Mouse (Mus musculus): ENCODE results near the gene Ankrd55. TPM values are rescaled to one million over a fixed set of nuclear protein-coding genes. Genes with fewer than 3 reads are reported as not detected.

Ankrd55 gene
- polyA plus RNA-seq, 1 experiment: 0.08 TPM

- H3K4me3 ChIP-seq (ENCODE audit: insufficient read depth, low read depth, low read length): no peak overlapping the region
- peak; percentile 44 for DNase-seq
- no peaks in the 10 kb centered on the region for H3K36me3 ChIP-seq (ENCODE audit: control insufficient read depth, insufficient read depth, low read length)
- 0 out of 2 replicates have a peak overlapping the region, but pooled peaks have one; percentile 1 for H3K27ac ChIP-seq (ENCODE audit: insufficient read depth, low read depth, low read length)
- H3K27me3 ChIP-seq (replicated peaks; ENCODE audit: control insufficient read depth, insufficient read depth, low read length): no peaks in the 10 kb centered on the region
- 74% methylated on average over 3 of the region's 3 CpGs for WGBS
- no peaks in the 10 kb centered on the region for H3K4me1 ChIP-seq (ENCODE audit: control insufficient read depth, insufficient read depth, low read length)
- TF ChIP-seq POLR2A (IDR thresholded peaks at IDR 0.05; ENCODE audit: low read depth, low read length): no peak
- TF ChIP-seq CTCF (conservative IDR thresholded peaks at IDR 0.05; ENCODE audit: insufficient read depth, insufficient read length, low read depth, low read length): no peak
Measured at GRCm38 (mm10) chr13:112404723-112405122, 116.5 kb downstream of the Ankrd55 start.

DNA sequence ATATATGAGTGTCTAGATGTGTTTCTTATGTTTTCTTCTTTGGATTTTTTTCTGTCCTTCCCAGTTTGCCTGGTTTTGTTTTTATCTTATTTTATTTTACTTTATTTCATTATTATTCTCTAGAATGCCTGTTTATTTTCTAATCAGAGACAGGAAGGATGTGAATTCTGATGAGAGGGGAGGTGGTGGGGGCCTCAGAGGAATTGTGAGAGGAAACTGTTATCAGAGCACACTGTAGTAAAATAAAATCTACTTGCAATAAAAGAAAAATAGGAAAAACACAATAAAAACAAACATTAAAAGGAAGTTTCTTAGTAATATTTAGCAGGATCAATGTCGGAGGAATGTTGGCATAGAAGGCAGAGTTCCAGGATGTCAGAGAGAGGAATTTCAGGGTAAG is 116.9 kb downstream of the Ankrd55 start:
- no peaks in the 10 kb centered on the region for H3K27me3 ChIP-seq (replicated peaks; ENCODE audit: control insufficient read depth, insufficient read depth, low read length)
- H3K27ac ChIP-seq (ENCODE audit: insufficient read depth, low read depth, low read length): peak overlapping the region; percentile 50; the same call in 1 of the 2 replicates
- H3K36me3 ChIP-seq (ENCODE audit: control insufficient read depth, insufficient read depth, low read length): no peaks in the 10 kb centered on the region
- WGBS: 31% methylated on average over 1 of the region's 1 CpGs
- TF ChIP-seq POLR2A (IDR thresholded peaks at IDR 0.05; ENCODE audit: low read depth, low read length): no peak
- TF ChIP-seq CTCF (conservative IDR thresholded peaks at IDR 0.05; ENCODE audit: insufficient read depth, insufficient read length, low read depth, low read length): no peak
- no peaks in the 10 kb centered on the region for H3K4me1 ChIP-seq (ENCODE audit: control insufficient read depth, insufficient read depth, low read length)
- no peak overlapping the region for H3K4me3 ChIP-seq (ENCODE audit: insufficient read depth, low read depth, low read length)
- peak; percentile 45 for DNase-seq

DNA sequence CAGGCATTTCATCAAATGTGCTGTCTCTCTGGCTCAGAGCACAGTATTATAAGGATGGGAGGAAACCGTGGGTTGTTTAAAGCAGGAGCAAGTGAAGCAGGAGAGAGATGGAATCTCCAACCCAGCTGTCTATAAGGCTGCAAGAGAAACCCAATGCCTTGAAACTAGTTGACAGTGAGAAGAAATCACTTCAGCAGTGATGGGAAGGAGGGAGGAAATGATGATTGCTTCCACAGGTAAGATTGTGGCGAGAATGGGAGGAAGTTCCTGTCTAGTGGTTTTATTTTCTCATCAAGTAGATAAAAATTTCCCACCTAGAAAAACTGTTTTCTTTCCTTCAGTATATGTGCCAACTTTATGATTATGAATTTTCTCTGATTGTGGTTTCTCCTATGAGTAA is 118.4 kb downstream of the Ankrd55 start:
- H3K4me3 ChIP-seq (ENCODE audit: insufficient read depth, low read depth, low read length): no peak overlapping the region
- no peak for DNase-seq
- TF ChIP-seq CTCF (conservative IDR thresholded peaks at IDR 0.05; ENCODE audit: insufficient read depth, insufficient read length, low read depth, low read length) (no peak), POLR2A (IDR thresholded peaks at IDR 0.05; ENCODE audit: low read depth, low read length) (no peak)
- H3K27ac ChIP-seq (ENCODE audit: insufficient read depth, low read depth, low read length): no peak overlapping the region
- H3K36me3 ChIP-seq (ENCODE audit: control insufficient read depth, insufficient read depth, low read length): no peaks in the 10 kb centered on the region
- H3K4me1 ChIP-seq (ENCODE audit: control insufficient read depth, insufficient read depth, low read length): no peaks in the 10 kb centered on the region
- H3K27me3 ChIP-seq (replicated peaks; ENCODE audit: control insufficient read depth, insufficient read depth, low read length): no peaks in the 10 kb centered on the region
- 66% methylated on average over 2 of the region's 2 CpGs for WGBS

DNA sequence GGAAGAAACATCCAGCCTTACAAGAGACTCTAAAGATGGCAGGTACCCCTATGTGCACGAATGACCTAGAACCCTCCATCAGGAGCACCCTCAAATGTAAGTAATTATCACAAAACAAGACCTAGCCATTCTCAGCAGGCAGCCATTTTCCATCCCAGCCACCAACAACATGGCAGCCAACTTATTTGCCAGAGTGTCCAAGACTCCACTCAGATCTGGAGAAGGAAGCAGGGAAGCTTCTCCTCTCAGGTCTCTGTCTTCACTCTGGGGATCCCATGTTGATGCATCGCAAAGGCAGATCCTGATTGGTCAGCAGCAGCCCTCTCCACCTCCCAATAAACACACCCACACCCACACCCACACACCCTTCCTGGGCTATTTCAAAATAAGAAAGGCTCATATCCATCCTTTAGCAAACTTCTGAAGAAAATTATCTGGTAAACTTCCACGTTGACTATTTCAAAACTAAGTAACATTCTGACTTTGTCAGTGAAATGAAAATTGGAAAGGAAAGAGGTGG is 119.0 kb downstream of the Ankrd55 start:
- DNase-seq: no peak
- TF ChIP-seq CTCF (conservative IDR thresholded peaks at IDR 0.05; ENCODE audit: insufficient read depth, insufficient read length, low read depth, low read length) (no peak), POLR2A (IDR thresholded peaks at IDR 0.05; ENCODE audit: low read depth, low read length) (no peak)
- Histone ChIP-seq H3K27ac (ENCODE audit: insufficient read depth, low read depth, low read length) (no peak overlapping the region), H3K4me3 (ENCODE audit: insufficient read depth, low read depth, low read length) (no peak overlapping the region), H3K4me1 (ENCODE audit: control insufficient read depth, insufficient read depth, low read length) (no peaks in the 10 kb centered on the region), H3K36me3 (ENCODE audit: control insufficient read depth, insufficient read depth, low read length) (no peaks in the 10 kb centered on the region), H3K27me3 (replicated peaks; ENCODE audit: control insufficient read depth, insufficient read depth, low read length) (no peaks in the 10 kb centered on the region)
- WGBS: 90% methylated on average over 3 of the region's 3 CpGs

DNA sequence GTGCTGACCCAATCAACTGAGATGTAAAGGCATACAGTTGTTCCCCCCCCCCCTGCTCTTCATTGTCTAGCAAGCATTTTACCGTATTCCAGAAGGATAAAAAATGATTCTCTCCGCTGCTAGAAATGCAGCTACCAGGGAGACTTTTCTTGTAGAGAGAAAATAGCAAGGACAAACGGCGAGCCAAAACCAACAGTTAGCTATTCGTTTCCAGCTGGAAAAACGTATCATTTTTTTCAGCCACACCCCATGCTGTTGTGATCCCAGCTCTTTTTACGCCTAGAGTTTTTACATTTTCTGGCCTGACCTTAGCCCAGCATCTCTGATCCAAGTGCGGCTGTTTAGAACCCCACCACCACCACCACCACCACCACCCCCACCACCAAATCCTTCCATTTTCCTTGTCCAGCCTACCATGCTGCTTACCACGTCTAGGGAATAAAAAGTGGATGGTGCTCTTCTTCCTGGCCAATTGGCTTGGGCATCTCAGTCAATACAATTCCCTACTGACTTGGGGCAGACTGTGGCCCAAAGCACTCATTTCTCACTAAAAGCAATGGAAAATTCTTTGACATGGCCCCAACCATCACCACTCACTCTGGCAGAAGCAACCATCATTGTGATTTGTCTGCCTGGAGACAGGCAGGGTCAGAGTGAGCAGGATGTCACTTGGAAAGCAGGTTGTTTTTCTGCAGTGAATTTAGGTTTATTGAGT is 119.7 kb downstream of the Ankrd55 start:
- WGBS: 79% methylated on average over 9 of the region's 9 CpGs
- no peak for DNase-seq
- Histone ChIP-seq H3K4me1 (ENCODE audit: control insufficient read depth, insufficient read depth, low read length) (no peaks in the 10 kb centered on the region), H3K27ac (ENCODE audit: insufficient read depth, low read depth, low read length) (no peak overlapping the region; the same call in 1 of the 2 replicates), H3K4me3 (ENCODE audit: insufficient read depth, low read depth, low read length) (no peak overlapping the region), H3K27me3 (replicated peaks; ENCODE audit: control insufficient read depth, insufficient read depth, low read length) (no peaks in the 10 kb centered on the region), H3K36me3 (ENCODE audit: control insufficient read depth, insufficient read depth, low read length) (no peaks in the 10 kb centered on the region)
- no peak for TF ChIP-seq POLR2A (IDR thresholded peaks at IDR 0.05; ENCODE audit: low read depth, low read length)
- TF ChIP-seq CTCF (conservative IDR thresholded peaks at IDR 0.05; ENCODE audit: insufficient read depth, insufficient read length, low read depth, low read length): no peak

GRCm38 (mm10) chr13:112408701-112409100 is 120.5 kb downstream of the Ankrd55 start:
- H3K36me3 ChIP-seq (ENCODE audit: control insufficient read depth, insufficient read depth, low read length): no peaks in the 10 kb centered on the region
- no peak for DNase-seq
- TF ChIP-seq POLR2A (IDR thresholded peaks at IDR 0.05; ENCODE audit: low read depth, low read length) (no peak), CTCF (conservative IDR thresholded peaks at IDR 0.05; ENCODE audit: insufficient read depth, insufficient read length, low read depth, low read length) (no peak)
- H3K4me3 ChIP-seq (ENCODE audit: insufficient read depth, low read depth, low read length): no peak overlapping the region
- no peak overlapping the region for H3K27ac ChIP-seq (ENCODE audit: insufficient read depth, low read depth, low read length)
- WGBS: 95% methylated on average over 4 of the region's 4 CpGs
- no peaks in the 10 kb centered on the region for H3K4me1 ChIP-seq (ENCODE audit: control insufficient read depth, insufficient read depth, low read length)
- H3K27me3 ChIP-seq (replicated peaks; ENCODE audit: control insufficient read depth, insufficient read depth, low read length): no peaks in the 10 kb centered on the region

DNA sequence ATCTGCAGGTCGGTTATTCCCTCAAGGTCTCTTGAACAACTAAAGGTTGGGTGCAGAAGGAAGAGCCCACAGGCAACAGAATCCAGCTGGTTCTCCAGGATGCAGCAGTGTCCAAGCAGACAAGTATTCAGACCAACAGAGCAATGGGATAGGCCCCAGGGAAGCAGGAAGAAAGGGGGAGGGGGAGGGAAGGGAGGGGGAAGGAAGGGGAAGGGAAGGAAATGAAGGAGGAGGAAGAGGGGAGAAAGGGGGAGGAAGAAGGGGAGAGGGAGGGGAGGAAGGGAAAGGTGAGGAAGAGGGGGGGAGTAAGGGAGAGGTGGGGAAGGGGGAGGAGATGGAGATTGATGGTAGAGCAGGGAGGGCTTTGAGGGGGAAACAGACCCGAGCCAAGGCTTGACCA is 121.1 kb downstream of the Ankrd55 start:
- no peak for DNase-seq
- Histone ChIP-seq H3K4me3 (ENCODE audit: insufficient read depth, low read depth, low read length) (no peak overlapping the region), H3K36me3 (ENCODE audit: control insufficient read depth, insufficient read depth, low read length) (no peaks in the 10 kb centered on the region), H3K27me3 (replicated peaks; ENCODE audit: control insufficient read depth, insufficient read depth, low read length) (no peaks in the 10 kb centered on the region), H3K4me1 (ENCODE audit: control insufficient read depth, insufficient read depth, low read length) (no peaks in the 10 kb centered on the region), H3K27ac (ENCODE audit: insufficient read depth, low read depth, low read length) (no peak overlapping the region)
- WGBS: 85% methylated on average over 2 of the region's 2 CpGs
- TF ChIP-seq POLR2A (IDR thresholded peaks at IDR 0.05; ENCODE audit: low read depth, low read length) (no peak), CTCF (conservative IDR thresholded peaks at IDR 0.05; ENCODE audit: insufficient read depth, insufficient read length, low read depth, low read length) (no peak)
